Mouse (Mus musculus) midbrain, embryonic 16.5 days (tissue): ENCODE results near the gene Arcn1. TPM values are rescaled to one million over a fixed set of nuclear protein-coding genes. Genes with fewer than 3 reads are reported as not detected.
A peak's percentile ranks its signal among the peaks of the same experiment; 100 is the strongest.

Source experiments
- ATAC-seq: fragments of 200-750 bp; cut with Nextera tagmentation; 2 replicates; pipeline ENCODE4 v1.8.0; 2017; ENCODE audit warnings: moderate TSS enrichment
- H3K27ac ChIP-seq: fragments of 300-500 bp; sonication (generic); 2 replicates; pipeline ENCODE4 v1.5.1; 2014; ENCODE audit warnings: mild to moderate bottlenecking, low read length, mixed read lengths
- H3K27me3 ChIP-seq: fragments of 300-500 bp; sonication (generic); 2 replicates; pipeline ENCODE4 v1.6.1; 2014; ENCODE audit warnings: low read depth, low read length, mixed read lengths; ENCODE audit not compliant: control insufficient read depth, insufficient read depth
- H3K36me3 ChIP-seq: fragments of 300-500 bp; sonication (generic); 2 replicates; pipeline ENCODE4 v1.6.1; 2014; ENCODE audit warnings: mild to moderate bottlenecking, low read length, moderate library complexity, mixed read lengths; ENCODE audit not compliant: control insufficient read depth, insufficient read depth
- H3K4me1 ChIP-seq: fragments of 300-500 bp; sonication (generic); 2 replicates; pipeline ENCODE4 v1.6.1; 2014; ENCODE audit warnings: mild to moderate bottlenecking, low read length, mixed read lengths; ENCODE audit not compliant: control insufficient read depth, insufficient read depth
- H3K4me2 ChIP-seq: fragments of 300-500 bp; sonication (generic); 2 replicates; pipeline ENCODE4 v1.6.1; 2014; ENCODE audit warnings: mild to moderate bottlenecking, low read length, mixed read lengths
- H3K4me3 ChIP-seq: fragments of 300-500 bp; sonication (generic); 2 replicates; pipeline ENCODE4 v1.5.1; 2014; ENCODE audit warnings: low read depth, mild to moderate bottlenecking, low read length, moderate library complexity, mixed read lengths
- H3K9ac ChIP-seq: fragments of 300-500 bp; sonication (generic); 2 replicates; pipeline ENCODE4 v1.6.1; 2014; ENCODE audit warnings: low read depth, low read length, mixed read lengths
- H3K9me3 ChIP-seq: fragments of 300-500 bp; sonication (generic); replicated peaks from 2 replicates; pipeline ENCODE4 v1.6.1; 2014; ENCODE audit warnings: mild to moderate bottlenecking, low read length, mixed read lengths; ENCODE audit not compliant: control insufficient read depth, poor library complexity, severe bottlenecking
- WGBS: fragments of 180-500 bp; shearing (Covaris S2); extraction: QIAGEN DNeasy Blood & Tissue Kit; methylation state at CpG from one replicate; pipeline ENCODE4 v1.1.7; 2014; 5-methylcytosine and 5-hydroxymethylcytosine counted together
- polyA plus RNA-seq: library from polyadenylated mRNA; unstranded; fragments of >200 nt; fragmentation: Nextera tagmentation; extraction: Ambion mirVana; gene quantifications from 2 replicates; pipeline ENCODE4 v1.2.1, GENCODE M21; 2015

Arcn1 gene
- polyA plus RNA-seq, 1 experiment from 2014 or later: 140 TPM

GRCm38 (mm10) chr9:44723521-44724041 lies 44.1 kb downstream of the Arcn1 start:
- H3K9ac ChIP-seq: no peak overlapping the region
- 64% methylated on average over 11 of the region's 11 CpGs for WGBS

GRCm38 (mm10) chr9:44723008-44723407 lies 44.6 kb downstream of the Arcn1 start:
- Histone ChIP-seq H3K9ac (no peak overlapping the region), H3K36me3 (peaks cover 2% of the 10 kb centered on the region; the same call in 1 of the 2 replicates), H3K9me3 (no peaks in the 10 kb centered on the region), H3K27me3 (no peaks in the 10 kb centered on the region), H3K4me1 (peaks cover 57% of the 10 kb centered on the region), H3K4me2 (no peak overlapping the region), H3K4me3 (no peak overlapping the region), H3K27ac (peak overlapping the region; percentile 32; the same call in 1 of the 2 replicates)
- ATAC-seq: no peak
- 46% methylated on average over 7 of the region's 7 CpGs for WGBS

More at GRCm38 (mm10) chr9:44723521-44724041, 44.1 kb downstream of the Arcn1 start:
- Histone ChIP-seq H3K27ac (peak overlapping the region; percentile 32), H3K27me3 (no peaks in the 10 kb centered on the region), H3K4me1 (peaks cover 51% of the 10 kb centered on the region), H3K4me2 (no peak overlapping the region), H3K36me3 (no peaks in the 10 kb centered on the region), H3K9me3 (no peaks in the 10 kb centered on the region), H3K4me3 (no peak overlapping the region)
- ATAC-seq: no peak

- Histone ChIP-seq H3K4me3 (no peak overlapping the region), H3K36me3 (peaks cover 4% of the 10 kb centered on the region; the same call in 1 of the 2 replicates), H3K27me3 (no peaks in the 10 kb centered on the region), H3K4me2 (no peak overlapping the region), H3K4me1 (peaks cover 58% of the 10 kb centered on the region), H3K9ac (no peak overlapping the region), H3K9me3 (no peaks in the 10 kb centered on the region), H3K27ac (no peak overlapping the region)
- ATAC-seq: no peak
- WGBS: 49% methylated on average over 7 of the region's 7 CpGs
Observed at GRCm38 (mm10) chr9:44722575-44722974, 45.1 kb downstream of the Arcn1 start.

DNA sequence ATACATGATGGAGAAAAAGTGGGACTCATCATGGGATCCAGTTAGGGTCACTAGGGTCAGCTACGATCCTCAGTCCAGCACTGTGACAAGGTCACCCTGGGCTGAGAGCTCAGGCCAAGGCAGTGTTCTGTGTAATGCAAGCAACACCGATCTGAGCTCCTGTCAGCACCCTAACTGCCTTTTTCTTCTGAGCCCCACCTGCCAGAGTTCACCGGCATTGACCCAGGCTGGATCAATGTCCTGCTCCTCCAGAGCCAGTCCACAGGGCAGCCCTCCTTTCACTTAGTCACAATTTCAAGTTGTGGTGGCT lies 45.8 kb downstream of the Arcn1 start:
- Histone ChIP-seq H3K4me1 (peaks cover 56% of the 10 kb centered on the region), H3K27me3 (no peaks in the 10 kb centered on the region), H3K9me3 (no peaks in the 10 kb centered on the region), H3K36me3 (peaks cover 4% of the 10 kb centered on the region; the same call in 1 of the 2 replicates), H3K9ac (peak overlapping the region; percentile 97), H3K4me3 (peak overlapping the region; percentile 92), H3K4me2 (peak overlapping the region; percentile 97), H3K27ac (peak overlapping the region; percentile 84; the same call in 1 of the 2 replicates)
- ATAC-seq: no peak
- WGBS: 91% methylated on average over 3 of the region's 3 CpGs

DNA sequence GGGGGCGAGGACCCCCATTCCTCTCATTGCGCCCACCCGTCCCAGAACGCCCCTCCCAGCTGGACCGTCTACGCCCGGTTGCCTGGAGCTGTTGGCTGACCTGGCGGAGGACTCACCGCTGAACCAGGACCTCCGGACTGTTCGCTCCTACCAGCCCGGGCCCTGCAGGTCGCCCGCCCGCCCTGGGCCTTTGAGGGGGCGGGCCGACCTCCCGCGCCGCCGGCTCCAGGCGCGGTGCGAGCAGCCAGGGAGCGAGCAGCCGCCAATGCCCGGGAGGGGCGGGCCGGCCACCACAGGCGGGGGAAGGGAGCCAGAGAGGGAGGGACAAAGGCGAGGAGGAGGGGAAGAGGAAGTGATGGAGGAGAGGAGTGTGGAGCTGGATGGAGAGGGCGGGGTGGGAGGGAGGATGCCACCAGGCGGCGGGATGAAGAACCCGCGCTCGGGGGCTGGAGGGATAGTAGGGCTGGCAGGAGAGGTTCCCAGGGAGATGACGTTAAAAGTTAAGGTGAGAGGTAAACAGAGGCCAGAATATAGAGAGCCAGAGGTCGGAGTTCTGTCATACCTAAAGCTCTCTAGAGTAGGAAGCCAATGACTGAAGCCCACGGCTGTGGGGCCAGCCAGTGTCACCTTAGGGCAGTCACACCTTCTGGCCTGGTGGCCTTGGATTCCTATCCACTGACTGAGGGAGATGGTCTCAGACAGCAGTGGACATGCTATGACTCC lies 46.3 kb downstream of the Arcn1 start:
- peak overlapping the region; percentile 97 for H3K9ac ChIP-seq
- peak overlapping the region; percentile 92 for H3K4me3 ChIP-seq
- no peaks in the 10 kb centered on the region for H3K9me3 ChIP-seq
- H3K27me3 ChIP-seq: no peaks in the 10 kb centered on the region
- ATAC-seq: peak; percentile 81
- peaks cover 6% of the 10 kb centered on the region; the same call in 1 of the 2 replicates for H3K36me3 ChIP-seq
- H3K4me2 ChIP-seq: peak overlapping the region; percentile 97
- H3K4me1 ChIP-seq: peaks cover 51% of the 10 kb centered on the region
- WGBS: 1% methylated on average over 40 of the region's 40 CpGs
- H3K27ac ChIP-seq: peak overlapping the region; percentile 84

DNA sequence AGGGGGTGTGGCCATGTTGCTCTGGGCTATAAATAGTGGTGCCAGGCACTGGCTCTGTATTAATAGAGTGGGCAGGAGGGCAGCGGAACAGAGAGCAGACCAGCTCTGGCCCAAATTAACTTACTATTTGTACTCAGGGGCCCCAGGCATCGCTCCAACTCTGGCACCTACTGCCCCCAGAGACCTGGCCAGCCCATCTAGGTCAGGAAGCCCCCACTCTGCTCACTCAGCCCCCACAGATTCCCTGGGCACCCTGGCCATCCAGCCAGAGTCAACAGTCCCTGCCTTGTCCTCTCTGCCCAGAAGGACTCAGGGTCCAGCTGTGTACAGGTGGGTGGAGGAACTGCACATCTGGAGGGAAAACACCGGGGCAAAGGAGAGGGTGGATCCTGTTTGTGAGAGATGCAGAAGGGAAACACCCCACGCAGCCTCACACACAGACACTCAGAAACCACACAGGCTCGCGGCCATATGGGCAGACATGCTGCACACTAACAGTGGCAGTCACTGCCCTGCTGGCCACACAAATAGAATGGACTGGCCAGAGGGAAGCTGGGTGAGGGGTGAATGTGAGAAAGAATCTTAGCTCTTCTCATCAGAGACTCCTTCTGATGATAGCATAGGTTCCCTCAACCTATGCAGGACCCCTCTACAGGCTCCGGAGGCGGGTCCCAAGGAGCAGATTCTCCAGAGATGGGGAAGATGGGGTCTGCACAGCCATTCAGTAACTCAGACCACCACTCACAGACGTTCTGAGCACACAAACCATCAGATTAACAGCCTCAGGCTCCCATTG lies 47.1 kb downstream of the Arcn1 start:
- ATAC-seq: peak; percentile 37
- Histone ChIP-seq H3K4me2 (peak overlapping the region; percentile 97), H3K4me3 (peak overlapping the region; percentile 92), H3K4me1 (peaks cover 50% of the 10 kb centered on the region), H3K9me3 (no peaks in the 10 kb centered on the region), H3K36me3 (peaks cover 13% of the 10 kb centered on the region), H3K9ac (peak overlapping the region; percentile 97), H3K27ac (peak overlapping the region; percentile 84), H3K27me3 (no peaks in the 10 kb centered on the region)
- WGBS: 7% methylated on average over 9 of the region's 9 CpGs

- Histone ChIP-seq H3K4me3 (peak overlapping the region; percentile 92), H3K27ac (peak overlapping the region; percentile 84), H3K36me3 (peaks cover 19% of the 10 kb centered on the region), H3K9ac (peak overlapping the region; percentile 97), H3K9me3 (no peaks in the 10 kb centered on the region), H3K27me3 (no peaks in the 10 kb centered on the region), H3K4me1 (peaks cover 44% of the 10 kb centered on the region), H3K4me2 (peak overlapping the region; percentile 97)
- 66% methylated on average over 8 of the region's 8 CpGs for WGBS
- no peak for ATAC-seq
Observed at GRCm38 (mm10) chr9:44719632-44720357, 47.9 kb downstream of the Arcn1 start.

DNA sequence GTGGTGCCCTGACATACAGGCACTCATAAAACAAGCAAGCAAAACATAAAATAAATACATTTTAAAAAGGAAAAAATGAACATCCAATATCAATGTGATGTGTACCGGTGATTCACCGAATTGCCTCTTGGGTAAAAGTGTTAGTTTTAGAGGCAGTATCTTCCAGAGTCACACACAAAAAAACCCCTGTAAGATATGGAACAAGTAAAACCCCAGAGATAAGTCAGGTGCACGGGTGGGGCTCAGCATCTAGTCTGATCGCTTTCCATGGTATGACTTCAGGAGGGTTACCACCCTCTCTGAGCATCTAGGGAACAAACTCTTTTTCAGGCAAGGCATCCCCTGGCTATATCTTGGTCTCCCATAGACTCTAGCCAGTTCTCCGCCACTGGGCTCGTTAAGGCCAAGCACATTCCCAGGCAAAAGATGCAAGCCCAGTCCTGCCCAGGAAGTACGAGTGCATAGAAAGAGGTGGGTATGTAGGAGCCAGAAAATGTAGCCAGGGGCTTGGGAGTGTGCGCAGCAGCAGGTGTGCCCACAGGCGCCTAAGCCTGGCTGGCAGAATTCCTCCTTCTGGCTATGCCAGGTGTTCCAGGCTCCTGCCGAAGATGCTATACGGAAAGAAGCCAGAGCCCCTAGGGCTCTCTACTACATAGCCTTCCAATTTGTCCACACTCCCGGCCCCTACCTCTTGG lies 48.6 kb downstream of the Arcn1 start:
- no peaks in the 10 kb centered on the region for H3K27me3 ChIP-seq
- ATAC-seq: no peak
- H3K4me1 ChIP-seq: peaks cover 44% of the 10 kb centered on the region
- H3K4me2 ChIP-seq: peak overlapping the region; percentile 97
- H3K4me3 ChIP-seq: no peak overlapping the region
- H3K9me3 ChIP-seq: no peaks in the 10 kb centered on the region
- H3K27ac ChIP-seq: no peak overlapping the region
- H3K36me3 ChIP-seq: peaks cover 19% of the 10 kb centered on the region
- WGBS: 88% methylated on average over 12 of the region's 12 CpGs
- H3K9ac ChIP-seq: no peak overlapping the region
